Mouse (Mus musculus): ENCODE measurements at regions not wholly inside any gene's neighbourhood (a gene's known extent, or its start where the extent isn't known, plus 50 kb on each side); places are given as distances from the start of the nearest gene placed in this dataset.
"Not testable (repeated sequence)": the region's sequence is repeated elsewhere in the genome, so short reads cannot be mapped to it uniquely, and the experiment has no call there.

DNA sequence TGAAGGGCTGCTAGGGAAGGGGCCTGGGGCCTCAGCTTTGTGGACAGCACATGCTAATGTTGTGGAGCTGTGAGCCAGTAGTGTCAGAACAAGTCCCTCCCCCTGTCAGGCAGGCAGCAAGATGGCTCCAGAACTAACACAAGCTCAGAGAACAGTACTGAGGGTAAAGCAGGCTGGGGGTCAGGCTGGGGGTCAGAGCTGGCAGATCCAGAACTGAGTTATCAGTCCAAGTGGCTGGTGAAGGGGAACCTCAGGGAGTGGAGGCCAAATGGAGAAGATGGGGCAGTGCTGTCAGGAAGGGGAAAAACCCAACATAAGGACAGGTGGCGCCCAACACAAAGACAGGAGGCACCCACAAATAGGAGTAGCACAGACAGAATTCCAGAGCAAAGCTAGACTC is 985.1 kb downstream of the 4930447A16Rik start:
- no peak for DNase-seq

DNA sequence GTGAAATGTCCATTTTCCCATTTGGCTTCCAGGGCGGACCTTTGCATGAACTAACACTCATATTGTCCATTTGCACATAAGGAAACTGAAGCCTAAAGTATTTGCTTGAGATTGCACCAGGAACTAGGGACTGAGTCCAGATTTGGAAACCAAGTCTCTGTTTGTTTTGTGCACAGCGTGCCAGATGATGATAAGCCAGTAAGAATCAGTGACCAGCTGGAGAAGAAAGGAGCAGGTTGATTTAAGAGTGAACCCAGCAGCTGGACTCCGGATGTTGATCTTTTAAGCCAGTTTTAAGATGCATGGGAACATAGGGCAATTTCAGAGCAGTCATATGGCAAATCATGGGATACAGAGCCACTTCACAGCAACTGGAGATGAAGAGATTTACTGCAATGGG is 987.1 kb downstream of the 4930447A16Rik start:
- DNase-seq = no peak

DNA sequence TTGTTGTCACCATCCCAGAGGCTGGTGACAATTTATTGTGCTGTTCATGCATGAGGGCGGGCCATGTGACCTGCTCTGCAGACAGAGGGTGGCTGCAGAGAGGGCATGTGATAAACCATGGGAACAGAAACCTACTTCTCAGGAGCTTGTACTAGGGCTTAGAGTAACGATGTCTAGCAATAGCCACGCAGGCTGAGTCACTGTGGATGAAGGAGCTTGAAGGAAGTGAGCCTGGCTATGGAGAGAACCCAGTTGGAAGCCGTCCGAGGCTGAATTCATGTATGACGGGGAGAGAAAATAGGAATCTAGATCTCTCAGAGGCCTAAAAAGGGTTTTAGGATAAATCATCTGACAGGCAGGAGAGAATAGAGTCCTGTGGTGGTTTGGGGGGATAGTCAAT is 988.0 kb downstream of the 4930447A16Rik start:
- DNase-seq = no peak

DNA sequence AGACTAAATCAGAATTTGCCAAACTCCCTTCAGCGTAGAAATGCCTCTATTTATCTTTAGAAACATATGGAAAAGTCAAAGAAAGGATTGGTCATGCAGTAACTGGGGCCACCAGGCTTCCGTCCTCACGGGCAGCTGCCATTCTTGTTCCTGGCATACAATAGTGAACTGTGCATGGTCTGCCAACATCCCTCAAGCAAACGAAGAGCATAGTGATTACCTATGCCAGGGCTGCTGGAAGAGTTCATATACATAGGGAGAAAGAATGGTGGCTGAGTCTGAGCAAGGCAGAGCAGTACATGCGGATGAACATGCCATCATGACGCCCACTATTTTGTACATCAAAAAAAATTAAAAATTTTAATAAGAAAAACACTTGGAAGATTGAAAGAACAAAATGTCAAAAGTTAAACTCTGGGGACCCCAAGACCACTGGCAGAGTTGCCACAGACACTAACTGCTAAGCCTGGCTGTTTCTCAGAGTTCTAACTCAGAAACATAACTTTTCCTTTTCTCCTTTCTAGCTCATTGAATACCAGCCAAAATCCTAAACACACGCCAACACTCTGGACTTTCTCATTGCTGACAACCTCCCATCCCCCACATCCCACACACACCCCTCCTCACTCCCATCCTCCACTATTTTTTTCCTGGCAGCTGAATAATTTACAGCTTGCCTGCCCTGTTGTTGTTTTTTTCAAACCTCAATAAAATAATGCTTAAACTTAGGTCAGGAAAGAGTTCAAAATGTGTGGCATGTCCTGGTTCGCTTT is 989.1 kb downstream of the 4930447A16Rik start:
- DNase-seq = peak; percentile 20

DNA sequence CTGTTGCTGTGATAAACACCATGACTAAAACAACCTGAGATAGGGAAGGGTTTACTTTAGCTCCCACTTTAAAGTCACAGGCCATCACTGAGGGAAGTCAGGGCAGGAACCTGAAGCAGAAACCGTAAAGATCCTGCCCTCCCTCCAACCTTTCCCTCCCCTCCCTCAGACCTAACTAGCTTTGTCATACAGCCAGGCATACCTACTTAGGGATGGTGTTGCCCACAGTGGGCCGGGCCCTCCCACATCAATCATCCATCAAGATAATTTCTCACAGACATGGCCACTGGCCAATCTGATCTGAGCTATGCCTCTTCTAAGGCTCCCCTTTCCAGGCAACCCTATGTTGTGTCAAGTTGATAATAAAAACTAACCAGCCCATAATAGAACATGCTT is 989.7 kb downstream of the 4930447A16Rik start:
- DNase-seq = no peak

DNA sequence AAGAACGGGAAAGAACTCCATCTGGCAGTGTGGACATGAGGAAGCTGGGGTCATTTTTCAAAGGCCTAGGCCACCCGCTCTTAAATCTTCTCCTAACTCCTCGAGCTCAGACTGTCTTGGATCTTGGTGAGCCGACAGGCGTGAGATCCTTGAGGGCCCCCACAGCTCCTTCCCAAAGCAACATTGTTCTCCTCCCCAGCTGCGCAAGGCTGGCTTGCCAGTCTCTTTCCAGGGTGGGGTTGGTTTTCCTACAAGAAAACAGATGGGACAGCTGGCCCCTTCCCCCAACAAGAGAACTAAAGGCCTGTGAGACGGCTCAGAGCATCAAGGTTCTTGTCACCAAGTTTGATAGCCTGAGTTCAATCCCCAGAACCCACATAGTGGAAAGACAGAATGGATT is 994.3 kb downstream of the 4930447A16Rik start:
- peak; percentile 16 for DNase-seq

DNA sequence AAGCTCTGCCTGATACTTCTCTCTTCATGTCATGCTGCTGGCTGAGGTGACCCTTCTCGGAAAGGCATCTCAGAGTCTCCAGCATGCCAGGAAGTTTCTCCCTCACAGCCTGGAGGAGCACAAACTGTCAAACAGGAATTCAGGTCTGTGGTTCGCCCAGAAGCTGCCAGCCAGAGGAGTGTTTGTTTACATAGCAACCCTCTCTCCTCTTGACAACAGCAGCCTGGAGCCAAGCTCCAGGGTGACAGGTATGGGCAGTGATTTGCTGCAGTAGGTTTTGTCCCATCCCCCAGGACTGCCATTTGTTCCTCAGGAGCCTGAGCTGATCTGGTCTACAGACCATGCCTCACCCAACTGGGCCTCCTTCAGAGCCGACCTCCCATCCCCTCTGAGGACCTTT is 995.4 kb downstream of the 4930447A16Rik start:
- DNase-seq = peak; percentile 15

DNA sequence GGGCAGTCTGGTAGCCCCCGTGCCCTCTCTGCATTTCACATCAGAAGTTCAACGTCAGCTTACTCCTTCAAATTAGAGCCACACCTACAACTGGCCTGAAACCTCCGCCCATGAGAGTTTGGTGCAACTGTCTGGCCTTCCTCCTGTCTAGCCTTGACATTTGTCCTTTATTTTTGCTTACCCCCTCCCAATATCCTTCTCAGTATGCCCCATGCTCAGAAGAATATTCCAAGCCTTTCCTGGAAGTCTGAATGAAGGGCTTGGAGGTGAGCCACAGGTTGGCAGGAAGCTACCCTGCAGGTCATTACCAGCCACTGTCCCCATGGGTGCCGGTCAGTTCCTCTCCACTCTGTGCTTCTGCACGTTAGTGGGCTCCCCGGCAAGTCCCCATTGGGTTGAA is 997.4 kb downstream of the 4930447A16Rik start:
- no peak for DNase-seq

DNA sequence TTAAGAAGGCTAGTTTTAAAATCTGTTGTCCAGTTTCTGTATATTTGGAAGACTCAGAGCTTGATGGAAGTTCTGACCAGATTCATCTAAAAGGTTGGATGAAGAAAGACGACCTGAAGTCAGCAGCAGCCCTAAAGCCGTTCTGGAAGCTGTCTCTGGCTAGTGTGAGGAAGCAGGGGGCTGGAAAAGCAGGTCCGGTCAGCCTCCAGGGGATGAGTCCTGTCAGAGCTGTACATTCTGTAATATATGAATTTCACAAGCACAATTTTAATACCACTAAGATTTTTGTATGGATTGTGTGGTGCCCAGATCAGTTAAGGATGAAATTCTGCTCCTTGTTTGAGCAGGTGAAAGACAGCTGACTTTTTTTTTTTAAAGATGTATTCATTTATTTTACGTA is 1000.2 kb downstream of the 4930447A16Rik start:
- DNase-seq = no peak

DNA sequence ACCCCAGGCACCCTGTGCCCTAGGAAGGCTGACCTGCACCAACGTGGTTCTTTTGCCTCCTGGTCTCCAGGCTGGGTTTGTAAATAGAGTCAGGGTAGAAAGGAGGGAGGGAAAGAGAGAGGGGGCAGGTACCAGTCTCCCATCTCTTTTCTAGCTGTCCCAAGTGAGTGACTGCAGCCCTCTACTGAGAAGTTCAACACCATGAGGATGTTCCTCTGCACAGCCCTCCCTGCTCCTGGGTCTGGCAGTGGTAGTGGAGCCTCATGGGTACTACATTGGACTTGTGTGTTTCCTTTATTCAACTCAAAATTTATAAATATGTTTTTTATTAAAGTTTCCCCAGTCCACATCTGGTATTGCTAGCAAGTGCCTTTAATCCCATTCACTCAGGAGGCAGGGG is 1002.6 kb downstream of the 4930447A16Rik start:
- DNase-seq = no peak

DNA sequence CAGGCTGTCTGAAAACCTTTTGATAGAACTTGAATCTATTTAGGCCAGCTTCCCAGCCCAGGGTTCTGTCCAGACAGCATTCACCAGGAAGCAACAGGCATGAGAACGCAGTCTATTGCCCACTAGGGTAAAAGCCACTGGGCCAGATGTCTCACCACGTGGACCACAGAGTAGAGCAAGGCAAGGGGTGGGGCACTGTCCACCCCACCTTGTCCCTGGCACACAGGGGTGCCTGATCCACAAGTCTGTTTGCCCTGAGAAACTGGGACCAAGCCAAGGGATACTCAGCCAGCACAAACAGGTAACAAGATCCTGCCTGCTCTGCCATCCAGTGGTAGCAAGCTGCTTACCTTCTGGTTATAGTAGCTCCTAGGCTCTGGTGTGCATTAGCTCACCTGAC is 1006.3 kb downstream of the 4930447A16Rik start:
- peak; percentile 88 for DNase-seq

DNA sequence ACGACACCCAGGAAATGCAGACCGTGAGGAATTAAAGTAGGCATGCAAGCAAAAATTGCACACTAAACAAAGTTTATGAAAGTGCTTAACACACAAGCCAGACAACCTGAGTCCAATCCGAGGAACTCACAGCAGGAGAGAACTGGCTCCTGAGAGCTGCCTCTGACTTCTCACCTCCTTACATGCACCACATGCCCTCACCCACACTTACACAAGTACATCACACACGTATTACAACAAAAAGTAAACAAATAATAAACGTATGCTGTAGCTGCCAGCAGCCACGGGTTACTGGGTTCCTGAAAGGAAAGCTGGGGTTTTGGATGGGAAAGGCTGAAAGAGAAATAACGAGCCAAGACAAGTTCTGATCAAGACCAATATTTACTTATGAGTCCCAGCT is 1008.0 kb downstream of the 4930447A16Rik start:
- DNase-seq = no peak

DNA sequence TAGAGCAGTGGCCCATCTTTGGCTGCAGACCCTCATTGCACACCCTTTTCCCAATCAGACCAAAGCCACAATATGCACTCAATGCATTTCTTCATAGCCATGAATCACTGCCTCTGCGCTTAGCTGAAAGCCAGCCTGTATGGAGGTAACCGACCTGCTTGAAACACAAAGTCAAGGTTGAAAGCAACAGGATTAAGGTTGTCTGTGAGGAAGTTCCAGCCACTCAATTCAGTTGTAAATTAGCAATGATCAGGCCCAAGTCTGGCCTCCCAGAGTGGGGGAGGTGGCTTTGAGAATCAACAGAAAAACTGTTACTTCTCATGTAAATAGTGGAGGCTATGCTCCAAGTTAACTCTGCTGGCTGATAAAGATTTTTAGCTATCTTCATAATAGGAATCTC is 1008.9 kb downstream of the 4930447A16Rik start:
- DNase-seq = not testable (repeated sequence)

All from kidney, adult 9 months (tissue).